Mouse (Mus musculus) c-Kit-positive CD71-positive TER-119-positive erythroid progenitor cells, embryonic 14.5 days (primary cell): Measurements from ENCODE around the gene Gm21882.
"Not testable (repeated sequence)": the region's sequence is repeated elsewhere in the genome, so short reads cannot be mapped to it uniquely, and the experiment has no call there.

Experiments
- DNase-seq: peaks from one replicate; pipeline ENCODE4 v3.0.0-alpha.2; 2013; ENCODE audit warnings: low spot score

The Gm21882 gene

GRCm38 (mm10) chrY:40381423-40381822 is at the start of gene Gm21882:
Gene Gm21882, minus strand, starts transcription at chrY:40381523.
- DNase-seq = not testable (repeated sequence)
